Mouse (Mus musculus): ENCODE measurements around the gene Pygo2. TPM values are rescaled to one million over a fixed set of nuclear protein-coding genes. Genes with fewer than 3 reads are reported as not detected.

Gene Pygo2
- total and polyA plus RNA-seq, 2 experiments from 2014 or later = 40.4 to 91.3 TPM

DNA sequence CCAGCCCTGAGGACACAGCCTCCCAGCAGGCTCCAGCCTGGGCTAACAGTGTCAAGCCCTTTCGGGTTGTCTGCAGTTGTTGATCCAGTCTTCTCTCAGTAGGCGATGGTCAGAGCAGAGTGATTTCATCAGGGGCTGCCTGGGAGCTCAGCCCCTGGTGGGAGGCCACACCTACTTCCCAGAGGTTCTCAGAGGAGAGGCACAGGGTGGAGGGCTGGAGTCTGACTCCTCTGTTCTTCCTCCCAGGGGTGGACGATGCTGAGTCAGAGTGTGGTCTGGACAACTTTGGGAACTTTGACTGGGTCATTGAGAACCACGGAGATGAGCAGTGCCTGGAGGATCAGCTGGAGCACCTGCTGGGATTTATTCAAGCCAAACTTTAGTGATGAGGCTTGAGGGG lies 38.3 kb downstream of the Pygo2 start:
- ATAC-seq (ENCODE audit: low FRiP score) = no peak
- no peaks in the 10 kb centered on the region for H3K4me1 ChIP-seq (ENCODE audit: insufficient read depth, low read length)
- no peak overlapping the region for H3K27ac ChIP-seq (ENCODE audit: low read depth, low read length)
- H3K9me3 ChIP-seq (ENCODE audit: low read length) = no peaks in the 10 kb centered on the region
- TF ChIP-seq CTCF (IDR thresholded peaks at IDR 0.05) = no peak
- H3K9ac ChIP-seq (replicated peaks; ENCODE audit: low read length, poor library complexity, severe bottlenecking) = no peak overlapping the region
- 41% methylated on average over 4 of the region's 4 CpGs for WGBS
- H3K27me3 ChIP-seq (ENCODE audit: insufficient read depth, low read length) = no peaks in the 10 kb centered on the region
- no peak overlapping the region for H3K4me2 ChIP-seq (ENCODE audit: low read depth, low read length, poor library complexity, severe bottlenecking)
- DNase-seq (ENCODE audit: low spot score) = no peak
- H3K4me3 ChIP-seq (ENCODE audit: low read depth, low read length) = no peak overlapping the region
- peaks cover 29% of the 10 kb centered on the region for H3K36me3 ChIP-seq (ENCODE audit: insufficient read depth, low read length)

DNA sequence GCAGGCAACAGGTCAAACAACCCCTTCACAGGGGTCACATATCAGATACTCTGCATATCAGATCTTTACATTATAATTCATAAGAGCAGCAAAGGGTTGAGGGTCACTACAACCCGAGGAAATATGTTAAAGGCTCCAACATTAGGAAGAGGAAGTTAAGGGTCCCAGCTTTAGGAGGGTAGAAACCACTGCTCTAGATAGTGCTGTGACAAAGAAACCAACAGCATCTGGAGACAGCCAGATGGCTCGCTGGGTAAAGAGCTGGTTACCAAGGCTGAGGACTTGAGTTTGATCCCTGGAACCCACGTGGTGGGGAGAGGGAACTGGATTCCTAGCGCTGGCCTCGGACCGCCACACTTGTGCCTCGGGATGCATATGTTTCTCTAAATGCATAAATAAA lies 42.3 kb downstream of the Pygo2 start:
- H3K9me3 ChIP-seq (ENCODE audit: low read length) = no peaks in the 10 kb centered on the region
- TF ChIP-seq CTCF (IDR thresholded peaks at IDR 0.05) = no peak
- H3K4me3 ChIP-seq (ENCODE audit: low read depth, low read length) = no peak overlapping the region
- peaks cover 28% of the 10 kb centered on the region for H3K36me3 ChIP-seq (ENCODE audit: insufficient read depth, low read length)
- H3K4me1 ChIP-seq (ENCODE audit: insufficient read depth, low read length) = no peaks in the 10 kb centered on the region
- no peaks in the 10 kb centered on the region for H3K27me3 ChIP-seq (ENCODE audit: insufficient read depth, low read length)
- no peak overlapping the region for H3K9ac ChIP-seq (replicated peaks; ENCODE audit: low read length, poor library complexity, severe bottlenecking)
- no peak overlapping the region for H3K27ac ChIP-seq (ENCODE audit: low read depth, low read length)
- 84% methylated on average over 7 of the region's 7 CpGs for WGBS
- H3K4me2 ChIP-seq (ENCODE audit: low read depth, low read length, poor library complexity, severe bottlenecking) = no peak overlapping the region
- DNase-seq (ENCODE audit: low spot score) = no peak
- ATAC-seq (ENCODE audit: low FRiP score) = no peak

GRCm38 (mm10) chr3:89473838-89474237 lies 43.8 kb downstream of the Pygo2 start:
- DNase-seq (ENCODE audit: low spot score) = no peak
- 79% methylated on average over 6 of the region's 6 CpGs for WGBS
- H3K36me3 ChIP-seq (ENCODE audit: insufficient read depth, low read length) = peaks cover 12% of the 10 kb centered on the region
- no peaks in the 10 kb centered on the region for H3K27me3 ChIP-seq (ENCODE audit: insufficient read depth, low read length)
- no peak overlapping the region for H3K9ac ChIP-seq (replicated peaks; ENCODE audit: low read length, poor library complexity, severe bottlenecking)
- no peak for TF ChIP-seq CTCF (IDR thresholded peaks at IDR 0.05)
- no peak for ATAC-seq (ENCODE audit: low FRiP score)
- no peak overlapping the region for H3K27ac ChIP-seq (ENCODE audit: low read depth, low read length)
- H3K4me1 ChIP-seq (ENCODE audit: insufficient read depth, low read length) = no peaks in the 10 kb centered on the region
- no peaks in the 10 kb centered on the region for H3K9me3 ChIP-seq (ENCODE audit: low read length)
- no peak overlapping the region for H3K4me3 ChIP-seq (ENCODE audit: low read depth, low read length)
- H3K4me2 ChIP-seq (ENCODE audit: low read depth, low read length, poor library complexity, severe bottlenecking) = no peak overlapping the region

DNA sequence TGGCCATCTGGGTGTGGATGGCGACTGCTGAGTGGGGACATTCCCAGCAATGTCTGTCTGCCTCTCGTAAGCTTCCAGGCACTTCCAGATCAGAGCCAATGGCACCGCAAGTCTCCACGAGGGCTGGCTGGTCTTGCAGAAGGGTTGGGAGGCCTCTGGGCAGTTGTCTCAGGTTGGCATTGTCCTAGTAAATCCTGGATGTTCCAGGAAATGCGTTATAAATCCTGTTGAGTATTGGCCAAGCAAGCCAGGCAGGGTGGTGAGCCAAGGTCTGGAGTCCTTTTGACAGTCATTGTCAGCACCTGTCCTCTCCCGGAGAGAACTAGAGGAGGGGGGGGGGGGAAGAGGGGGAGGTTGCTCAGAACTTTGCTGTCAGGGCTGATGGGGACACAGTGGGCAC lies 49.0 kb downstream of the Pygo2 start:
- H3K4me1 ChIP-seq (ENCODE audit: insufficient read depth, low read length) = no peaks in the 10 kb centered on the region
- DNase-seq (ENCODE audit: low spot score) = no peak
- H3K27ac ChIP-seq (ENCODE audit: low read depth, low read length) = no peak overlapping the region
- H3K4me2 ChIP-seq (ENCODE audit: low read depth, low read length, poor library complexity, severe bottlenecking) = no peak overlapping the region
- H3K4me3 ChIP-seq (ENCODE audit: low read depth, low read length) = no peak overlapping the region
- H3K36me3 ChIP-seq (ENCODE audit: insufficient read depth, low read length) = no peaks in the 10 kb centered on the region
- H3K9me3 ChIP-seq (ENCODE audit: low read length) = no peaks in the 10 kb centered on the region
- 78% methylated on average over 6 of the region's 6 CpGs for WGBS
- H3K9ac ChIP-seq (replicated peaks; ENCODE audit: low read length, poor library complexity, severe bottlenecking) = no peak overlapping the region
- no peaks in the 10 kb centered on the region for H3K27me3 ChIP-seq (ENCODE audit: insufficient read depth, low read length)
- ATAC-seq (ENCODE audit: low FRiP score) = no peak
- no peak for TF ChIP-seq CTCF (IDR thresholded peaks at IDR 0.05)

DNA sequence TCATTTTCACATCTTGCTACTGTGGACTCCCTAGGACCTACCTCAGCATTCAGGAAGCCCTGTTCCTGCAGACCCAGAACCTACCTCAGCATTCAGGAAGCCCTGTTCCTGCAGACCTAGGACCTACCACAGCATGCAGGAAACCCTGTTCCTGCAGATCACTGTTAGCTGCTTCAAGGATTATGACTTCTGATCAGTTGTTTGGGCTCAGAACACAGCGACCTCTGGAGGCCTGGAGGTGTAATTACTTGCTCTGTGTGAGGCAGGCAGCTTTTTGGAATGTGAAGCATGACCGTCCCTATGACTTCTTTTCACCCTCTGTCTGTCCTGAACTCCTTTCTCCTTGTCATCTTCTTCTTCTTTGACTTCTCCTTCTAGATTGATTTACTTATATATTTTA lies 51.5 kb downstream of the Pygo2 start:
- Histone ChIP-seq H3K4me2 (ENCODE audit: low read depth, low read length, poor library complexity, severe bottlenecking) (no peak overlapping the region), H3K4me1 (ENCODE audit: insufficient read depth, low read length) (no peaks in the 10 kb centered on the region), H3K9ac (replicated peaks; ENCODE audit: low read length, poor library complexity, severe bottlenecking) (no peak overlapping the region), H3K4me3 (ENCODE audit: low read depth, low read length) (no peak overlapping the region), H3K36me3 (ENCODE audit: insufficient read depth, low read length) (no peaks in the 10 kb centered on the region), H3K27me3 (ENCODE audit: insufficient read depth, low read length) (no peaks in the 10 kb centered on the region), H3K27ac (ENCODE audit: low read depth, low read length) (no peak overlapping the region), H3K9me3 (ENCODE audit: low read length) (no peaks in the 10 kb centered on the region)
- ATAC-seq (ENCODE audit: low FRiP score) = no peak
- DNase-seq (ENCODE audit: low spot score) = no peak
- peak; percentile 68 for TF ChIP-seq CTCF (IDR thresholded peaks at IDR 0.05)
- 43% methylated on average over 2 of the region's 2 CpGs for WGBS

GRCm38 (mm10) chr3:89482249-89482648 lies 52.2 kb downstream of the Pygo2 start:
- no peak overlapping the region for H3K27ac ChIP-seq (ENCODE audit: low read depth, low read length)
- H3K4me2 ChIP-seq (ENCODE audit: low read depth, low read length, poor library complexity, severe bottlenecking) = no peak overlapping the region
- H3K27me3 ChIP-seq (ENCODE audit: insufficient read depth, low read length) = no peaks in the 10 kb centered on the region
- H3K9me3 ChIP-seq (ENCODE audit: low read length) = no peaks in the 10 kb centered on the region
- 93% methylated on average over 5 of the region's 5 CpGs for WGBS
- no peaks in the 10 kb centered on the region for H3K36me3 ChIP-seq (ENCODE audit: insufficient read depth, low read length)
- H3K4me1 ChIP-seq (ENCODE audit: insufficient read depth, low read length) = no peaks in the 10 kb centered on the region
- no peak for TF ChIP-seq CTCF (IDR thresholded peaks at IDR 0.05)
- ATAC-seq (ENCODE audit: low FRiP score) (no peak), DNase-seq (ENCODE audit: low spot score) (no peak)
- H3K4me3 ChIP-seq (ENCODE audit: low read depth, low read length) = no peak overlapping the region
- H3K9ac ChIP-seq (replicated peaks; ENCODE audit: low read length, poor library complexity, severe bottlenecking) = no peak overlapping the region

Other genes with a start within 250 kb of the Pygo2 start
- 12.7 and 22.2 TPM in 2 replicates for gene Fam189b, start 247.1 kb upstream of the Pygo2 start, total RNA-seq (2014; rRNA removed)
- gene Fam189b, start 247.1 kb upstream of the Pygo2 start, polyA plus RNA-seq (2015; fragmentation: Nextera tagmentation; extraction: Ambion mirVana) = 32.5 and 37.5 TPM in 2 replicates
- 56.8 and 64.6 TPM in 2 replicates for gene Gba, start 227.3 kb upstream of the Pygo2 start, total RNA-seq (2014; rRNA removed)
- 46.1 and 48.3 TPM in 2 replicates for gene Gba, start 227.3 kb upstream of the Pygo2 start, polyA plus RNA-seq (2015; fragmentation: Nextera tagmentation; extraction: Ambion mirVana)
- 38.5 and 42.9 TPM in 2 replicates for gene Thbs3, start 215.0 kb upstream of the Pygo2 start, total RNA-seq (2014; rRNA removed)
- 39.0 and 47.6 TPM in 2 replicates for gene Thbs3, start 215.0 kb upstream of the Pygo2 start, polyA plus RNA-seq (2015; fragmentation: Nextera tagmentation; extraction: Ambion mirVana)
- 101 and 108 TPM in 2 replicates for gene Mtx1, start 203.1 kb upstream of the Pygo2 start, total RNA-seq (2014; rRNA removed)
- 176 and 189 TPM in 2 replicates for gene Mtx1, start 203.1 kb upstream of the Pygo2 start, polyA plus RNA-seq (2015; fragmentation: Nextera tagmentation; extraction: Ambion mirVana)
- 2.8 and 3.8 TPM in 2 replicates for gene Muc1, start 201.2 kb upstream of the Pygo2 start, total RNA-seq (2014; rRNA removed)
- gene Muc1, start 201.2 kb upstream of the Pygo2 start, polyA plus RNA-seq (2015; fragmentation: Nextera tagmentation; extraction: Ambion mirVana) = 0.52 and 1.5 TPM in 2 replicates
- gene Krtcap2, start 184.2 kb upstream of the Pygo2 start, total RNA-seq (2014; rRNA removed) = 74.7 and 93.9 TPM in 2 replicates
- gene Krtcap2, start 184.2 kb upstream of the Pygo2 start, polyA plus RNA-seq (2015; fragmentation: Nextera tagmentation; extraction: Ambion mirVana) = 219 TPM in 2 replicates
- 112 and 124 TPM in 2 replicates for gene Trim46, start 183.9 kb upstream of the Pygo2 start, total RNA-seq (2014; rRNA removed)
- 69.1 TPM in 2 replicates for gene Trim46, start 183.9 kb upstream of the Pygo2 start, polyA plus RNA-seq (2015; fragmentation: Nextera tagmentation; extraction: Ambion mirVana)
- gene Dpm3, start 170.9 kb upstream of the Pygo2 start, total RNA-seq (2014; rRNA removed) = 198 and 223 TPM in 2 replicates
- gene Dpm3, start 170.9 kb upstream of the Pygo2 start, polyA plus RNA-seq (2015; fragmentation: Nextera tagmentation; extraction: Ambion mirVana) = 69.4 and 81.1 TPM in 2 replicates
- 22.8 and 32.0 TPM in 2 replicates for gene Slc50a1, start 159.6 kb upstream of the Pygo2 start, total RNA-seq (2014; rRNA removed)
- gene Slc50a1, start 159.6 kb upstream of the Pygo2 start, polyA plus RNA-seq (2015; fragmentation: Nextera tagmentation; extraction: Ambion mirVana) = 42.4 and 48.7 TPM in 2 replicates
- 6.6 and 7.1 TPM in 2 replicates for gene Efna1, start 149.1 kb upstream of the Pygo2 start, total RNA-seq (2014; rRNA removed)
- 8.9 and 9.4 TPM in 2 replicates for gene Efna1, start 149.1 kb upstream of the Pygo2 start, polyA plus RNA-seq (2015; fragmentation: Nextera tagmentation; extraction: Ambion mirVana)
- gene Efna3, start 107.2 kb upstream of the Pygo2 start, total RNA-seq (2014; rRNA removed) = 93.5 and 115 TPM in 2 replicates
- 52.3 and 58.4 TPM in 2 replicates for gene Efna3, start 107.2 kb upstream of the Pygo2 start, polyA plus RNA-seq (2015; fragmentation: Nextera tagmentation; extraction: Ambion mirVana)
- 3.0 and 7.9 TPM in 2 replicates for gene Efna4, start 92.2 kb upstream of the Pygo2 start, total RNA-seq (2014; rRNA removed)
- 2.5 and 3.5 TPM in 2 replicates for gene Efna4, start 92.2 kb upstream of the Pygo2 start, polyA plus RNA-seq (2015; fragmentation: Nextera tagmentation; extraction: Ambion mirVana)
- gene Adam15, start 80.2 kb upstream of the Pygo2 start, total RNA-seq (2014; rRNA removed) = 63.4 and 88.8 TPM in 2 replicates
- gene Adam15, start 80.2 kb upstream of the Pygo2 start, polyA plus RNA-seq (2015; fragmentation: Nextera tagmentation; extraction: Ambion mirVana) = 73.6 and 79.4 TPM in 2 replicates
- not detected in 2 replicates for gene Dcst2, start 68.2 kb upstream of the Pygo2 start, total RNA-seq (2014; rRNA removed)
- 0.31 and 0.51 TPM in 2 replicates for gene Dcst2, start 68.2 kb upstream of the Pygo2 start, polyA plus RNA-seq (2015; fragmentation: Nextera tagmentation; extraction: Ambion mirVana)
- gene Dcst1, start 65.0 kb upstream of the Pygo2 start, total RNA-seq (2014; rRNA removed) = 0.05 TPM in 1 of 2 replicates, not detected in the other
- 1.1 TPM in 2 replicates for gene Dcst1, start 65.0 kb upstream of the Pygo2 start, polyA plus RNA-seq (2015; fragmentation: Nextera tagmentation; extraction: Ambion mirVana)
- gene Zbtb7b, start 35.4 kb upstream of the Pygo2 start, total RNA-seq (2014; rRNA removed) = 2.2 and 4.4 TPM in 2 replicates
- 0.53 and 0.88 TPM in 2 replicates for gene Zbtb7b, start 35.4 kb upstream of the Pygo2 start, polyA plus RNA-seq (2015; fragmentation: Nextera tagmentation; extraction: Ambion mirVana)
- 1.8 and 2.3 TPM in 2 replicates for gene Lenep, start 27.4 kb upstream of the Pygo2 start, total RNA-seq (2014; rRNA removed)
- gene Lenep, start 27.4 kb upstream of the Pygo2 start, polyA plus RNA-seq (2015; fragmentation: Nextera tagmentation; extraction: Ambion mirVana) = 0.27 TPM in 1 of 2 replicates, not detected in the other
- 32.0 and 34.1 TPM in 2 replicates for gene Flad1, start 18.3 kb upstream of the Pygo2 start, total RNA-seq (2014; rRNA removed)
- gene Flad1, start 18.3 kb upstream of the Pygo2 start, polyA plus RNA-seq (2015; fragmentation: Nextera tagmentation; extraction: Ambion mirVana) = 26.0 and 29.3 TPM in 2 replicates
- gene Cks1b, start 11.8 kb upstream of the Pygo2 start, total RNA-seq (2014; rRNA removed) = 22.4 and 29.2 TPM in 2 replicates
- gene Cks1b, start 11.8 kb upstream of the Pygo2 start, polyA plus RNA-seq (2015; fragmentation: Nextera tagmentation; extraction: Ambion mirVana) = 68.6 and 69.6 TPM in 2 replicates
- 21.7 and 24.9 TPM in 2 replicates for gene Shc1, start 11.8 kb upstream of the Pygo2 start, total RNA-seq (2014; rRNA removed)
- 11.0 and 12.7 TPM in 2 replicates for gene Shc1, start 11.8 kb upstream of the Pygo2 start, polyA plus RNA-seq (2015; fragmentation: Nextera tagmentation; extraction: Ambion mirVana)
- gene Pbxip1, start 6.5 kb downstream of the Pygo2 start, total RNA-seq (2014; rRNA removed) = 18.5 and 21.3 TPM in 2 replicates
- gene Pbxip1, start 6.5 kb downstream of the Pygo2 start, polyA plus RNA-seq (2015; fragmentation: Nextera tagmentation; extraction: Ambion mirVana) = 18.8 and 21.8 TPM in 2 replicates
- gene Pmvk, start 24.3 kb downstream of the Pygo2 start, total RNA-seq (2014; rRNA removed) = 90.8 and 121 TPM in 2 replicates
- 124 and 135 TPM in 2 replicates for gene Pmvk, start 24.3 kb downstream of the Pygo2 start, polyA plus RNA-seq (2015; fragmentation: Nextera tagmentation; extraction: Ambion mirVana)
- 21.4 and 23.3 TPM in 2 replicates for gene Kcnn3, start 90.0 kb downstream of the Pygo2 start, total RNA-seq (2014; rRNA removed)
- 5.9 and 7.3 TPM in 2 replicates for gene Kcnn3, start 90.0 kb downstream of the Pygo2 start, polyA plus RNA-seq (2015; fragmentation: Nextera tagmentation; extraction: Ambion mirVana)